Mouse (Mus musculus) heart, adult 18-20 months (tissue): Measurements from ENCODE around the gene 1700028P14Rik. TPM values are rescaled to one million over a fixed set of nuclear protein-coding genes. Genes with fewer than 3 reads are reported as not detected.
"Not testable (repeated sequence)": the region's sequence is repeated elsewhere in the genome, so short reads cannot be mapped to it uniquely, and the experiment has no call there.

Source experiments
- DNase-seq, 2 experiments: peaks; one replicate each; pipeline ENCODE4 v3.0.0; 2021 to 2022; ENCODE audit warnings: mixed read lengths in 1 of 2
- long read RNA-seq, 2 experiments: library from polyadenylated mRNA; stranded (forward); transcript quantifications; one replicate each; pipeline ENCODE4 v2.0.0; 2021
- total RNA-seq, 2 experiments: library from RNA; stranded (reverse); gene quantifications; 2 replicates each; pipeline ENCODE4 v1.2.3; 2021

The 1700028P14Rik gene
- total RNA-seq = not detected
- long read RNA-seq, experiment 1 = 0 reads
- long read RNA-seq, experiment 2 = 0 reads

DNA sequence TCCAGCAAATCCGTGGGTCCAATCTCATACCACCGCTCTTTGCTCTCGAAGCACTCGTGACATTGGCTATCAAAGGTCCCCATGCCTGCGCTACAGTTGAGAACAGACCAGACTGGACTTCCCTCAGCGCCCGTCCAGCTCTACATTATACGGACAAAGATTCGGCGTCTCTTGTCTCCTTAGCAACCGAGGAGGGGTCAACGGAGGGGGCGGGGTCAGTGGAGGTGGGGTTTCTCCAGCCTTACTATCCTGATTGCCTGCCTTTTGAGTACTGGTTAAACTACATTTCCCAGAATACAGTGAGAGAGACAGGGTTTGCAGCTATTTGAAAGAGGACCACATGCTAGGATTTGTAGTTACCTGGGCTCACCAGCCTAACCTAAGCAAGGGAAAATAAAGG is at the start of gene 1700028P14Rik:
Gene 1700028P14Rik, minus strand, starts transcription at position 169 of the 400 bp plus-strand sequence.
- peak; percentile 34 to 51 for DNase-seq

DNA sequence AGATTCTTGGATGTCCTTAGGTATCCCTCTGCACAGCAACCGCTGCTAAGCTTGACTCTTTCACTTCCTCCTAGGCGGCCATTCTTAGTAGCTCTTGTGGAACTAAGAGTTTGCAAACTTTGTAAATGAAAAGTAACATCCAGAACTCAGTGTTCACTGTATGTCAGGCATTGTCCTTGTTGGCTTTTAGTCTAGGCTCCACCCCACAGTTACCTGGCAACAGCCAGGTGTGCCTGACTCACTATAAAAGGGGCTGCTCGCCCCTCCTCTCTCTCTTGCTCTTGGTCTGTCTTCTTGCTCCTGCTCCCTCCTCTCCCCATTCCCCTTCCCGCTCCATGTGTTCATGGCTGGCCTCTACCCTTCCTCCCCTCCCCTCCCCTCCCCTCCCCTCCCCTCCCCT is 46.5 kb upstream of the 1700028P14Rik start:
- no peak for DNase-seq

DNA sequence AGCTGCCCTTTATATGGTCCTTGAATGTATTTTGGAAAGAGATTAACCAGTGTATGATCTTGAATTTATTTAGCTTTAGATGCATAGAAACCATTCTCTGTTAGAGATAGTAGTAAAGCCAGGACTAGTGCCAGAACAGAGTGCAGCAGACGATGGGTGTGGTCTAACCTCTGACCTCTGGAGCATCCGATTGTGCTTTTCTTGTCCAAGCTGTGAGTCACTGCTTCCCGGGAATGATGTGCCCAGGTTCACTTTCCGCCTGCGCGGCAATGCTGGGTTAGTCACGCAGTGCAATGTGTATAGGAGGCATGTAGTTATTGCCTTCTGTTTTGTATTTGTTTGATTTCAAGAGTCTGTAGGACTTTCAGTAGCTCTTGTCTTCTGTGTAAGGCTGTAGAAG is 45.8 kb upstream of the 1700028P14Rik start:
- peak; percentile 40 to 52 for DNase-seq

DNA sequence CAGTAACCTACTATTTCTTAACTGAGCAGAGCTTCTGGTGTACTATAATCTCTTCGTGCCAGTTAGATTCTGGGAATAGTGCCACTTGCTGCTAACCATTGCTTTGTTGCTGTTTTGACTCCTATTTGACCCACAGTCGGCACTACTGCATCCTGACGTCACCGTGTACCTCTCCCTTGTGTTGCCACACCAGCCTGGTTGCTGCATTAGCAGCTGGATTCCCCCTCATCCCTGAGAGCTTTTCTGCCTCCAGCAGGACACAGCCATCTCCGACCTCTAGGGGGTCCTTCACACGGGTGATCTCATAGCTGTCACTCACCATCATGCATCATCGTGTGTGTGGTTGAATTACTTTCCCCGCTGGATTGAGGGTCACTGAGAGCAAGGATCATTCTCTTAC is 45.2 kb upstream of the 1700028P14Rik start:
- DNase-seq = peak; percentile 24 to 38

DNA sequence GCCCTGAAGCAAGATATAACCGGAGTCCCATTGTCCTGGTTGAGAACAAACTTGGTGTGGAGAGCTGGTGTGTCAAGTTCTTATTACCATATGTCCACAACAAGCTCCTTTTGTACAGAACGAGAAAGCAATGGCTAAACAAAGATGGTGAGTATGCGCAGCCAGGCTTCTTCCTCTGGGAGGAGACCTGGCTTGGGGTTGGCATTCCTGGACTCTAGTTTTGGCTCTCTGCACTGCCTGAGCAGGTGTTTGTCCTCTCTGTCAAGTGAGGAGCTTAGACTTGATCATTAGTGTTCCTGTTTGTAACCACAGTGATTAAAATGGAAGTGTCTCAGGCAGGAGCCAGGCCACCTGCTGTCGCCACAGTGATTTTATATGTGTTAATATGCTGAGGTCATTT is 41.7 kb upstream of the 1700028P14Rik start:
- DNase-seq = peak; percentile 64 to 78

DNA sequence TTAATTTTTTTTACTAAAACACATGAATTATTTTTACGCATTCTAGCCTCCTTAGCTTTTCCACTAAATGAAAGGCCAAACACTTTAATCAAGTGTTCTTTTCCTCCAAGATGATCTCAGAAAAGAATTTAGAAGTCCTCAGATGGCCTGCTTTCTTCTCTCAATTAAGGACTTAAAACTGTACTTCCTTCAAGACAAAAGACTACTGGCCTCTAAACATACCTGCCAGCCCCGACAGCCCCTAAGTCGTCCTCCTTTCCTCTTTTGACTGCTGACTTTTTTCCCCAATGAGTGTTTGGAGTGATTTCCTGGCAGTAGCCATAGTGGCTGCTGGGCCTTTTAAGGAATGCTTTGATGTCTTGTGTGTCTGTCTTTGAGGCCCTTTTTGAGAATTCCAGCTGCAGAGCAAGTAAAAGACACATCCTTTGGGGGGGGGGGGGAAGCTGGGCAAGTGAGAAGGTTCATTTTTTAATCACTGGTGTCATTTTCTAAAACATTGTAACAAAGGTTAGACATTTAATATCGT is 35.9 kb upstream of the 1700028P14Rik start:
- DNase-seq = peak in 1 of 2 experiments; percentile 18

DNA sequence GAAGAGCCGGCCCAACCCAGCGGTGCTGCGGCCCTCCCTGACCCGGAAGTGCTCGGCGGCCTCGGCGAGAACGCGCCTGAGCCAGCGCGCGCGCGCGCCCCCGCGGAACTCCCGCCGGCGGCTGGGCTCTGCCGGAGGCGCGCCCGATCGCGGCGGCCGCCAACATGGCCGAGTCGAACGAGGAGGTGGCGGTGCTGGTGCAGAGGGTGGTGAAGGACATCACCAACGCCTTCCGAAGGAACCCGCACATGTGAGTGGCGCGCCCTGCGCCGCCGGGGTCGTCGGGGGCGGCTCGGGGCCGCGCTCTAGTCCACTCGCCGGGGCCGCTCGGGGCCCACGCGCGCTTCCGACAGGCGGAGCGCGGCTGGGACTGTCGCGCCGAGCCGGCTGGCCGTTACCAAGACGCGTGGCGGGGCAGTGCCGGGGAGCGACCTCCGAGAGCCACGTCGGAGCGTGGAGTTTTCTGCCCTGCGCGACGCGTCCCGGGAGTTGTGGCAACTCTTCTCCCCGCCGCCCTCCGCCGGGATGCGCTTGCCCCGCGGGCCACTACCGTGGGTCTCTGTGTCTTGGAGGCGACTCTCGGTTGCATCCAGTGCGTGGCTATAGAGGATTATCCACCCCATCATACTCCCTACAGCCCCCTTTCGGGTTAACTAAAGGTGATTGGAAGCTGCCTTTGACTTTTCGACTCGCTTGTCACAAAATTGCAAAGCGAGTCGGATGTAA is 34.8 kb upstream of the 1700028P14Rik start, which contains the start of gene Ptar1:
Gene Ptar1, plus strand, starts transcription at position 134 of the 726 bp plus-strand sequence.
- DNase-seq = peak; percentile 95

DNA sequence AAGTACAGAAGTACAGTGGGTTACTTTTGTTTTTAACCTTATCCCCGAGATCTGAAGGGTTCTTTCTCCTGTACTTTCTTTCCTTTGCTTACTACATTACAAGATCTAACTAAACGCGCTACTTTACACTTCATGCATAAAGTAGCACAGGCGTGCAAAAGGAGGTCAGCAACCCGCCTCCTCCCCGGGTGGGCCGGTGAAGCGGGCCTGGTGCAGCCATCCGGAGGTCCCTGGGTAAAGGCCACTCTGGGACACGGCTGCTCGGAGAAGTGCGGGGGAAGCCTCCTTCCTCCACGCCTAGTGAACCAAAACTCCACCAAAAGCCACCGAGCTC is 34.3 kb upstream of the 1700028P14Rik start:
- DNase-seq = no peak

DNA sequence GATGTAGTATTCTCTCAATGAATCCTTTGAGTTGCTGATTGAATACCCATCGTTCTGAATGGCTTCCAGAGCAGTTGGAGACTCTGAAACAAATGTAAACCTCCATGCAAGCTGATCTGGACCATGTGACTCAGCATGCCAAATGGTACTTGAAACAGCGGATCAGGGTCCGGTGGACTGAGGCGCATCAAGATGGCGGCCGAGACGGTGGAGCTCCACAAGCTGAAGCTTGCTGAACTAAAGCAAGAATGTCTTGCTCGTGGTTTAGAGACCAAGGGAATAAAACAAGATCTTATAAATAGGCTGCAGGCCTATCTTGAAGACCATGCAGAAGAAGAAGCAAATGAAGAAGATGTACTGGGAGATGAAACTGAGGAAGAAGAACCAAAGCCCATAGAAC is 23.0 kb upstream of the 1700028P14Rik start:
- DNase-seq = not testable (repeated sequence)

DNA sequence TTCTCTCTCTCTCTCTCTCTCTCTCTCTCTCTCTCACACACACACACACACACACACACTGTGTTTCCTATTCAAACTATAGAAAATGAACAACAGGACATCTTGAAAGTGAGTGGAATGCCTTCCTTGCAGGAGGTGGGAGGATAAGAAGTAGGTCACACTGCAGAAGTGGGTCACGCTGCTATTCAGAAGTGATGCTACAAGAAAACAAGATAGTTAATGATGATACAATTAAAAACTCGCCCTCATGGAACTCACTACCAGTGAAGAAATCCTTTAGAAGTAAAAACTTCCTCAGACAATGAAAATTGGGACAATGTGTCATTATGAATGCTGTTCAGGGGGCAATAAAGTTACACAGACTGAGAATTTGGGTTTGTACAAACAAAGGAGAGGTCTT is 20.4 kb upstream of the 1700028P14Rik start:
- DNase-seq = no peak

DNA sequence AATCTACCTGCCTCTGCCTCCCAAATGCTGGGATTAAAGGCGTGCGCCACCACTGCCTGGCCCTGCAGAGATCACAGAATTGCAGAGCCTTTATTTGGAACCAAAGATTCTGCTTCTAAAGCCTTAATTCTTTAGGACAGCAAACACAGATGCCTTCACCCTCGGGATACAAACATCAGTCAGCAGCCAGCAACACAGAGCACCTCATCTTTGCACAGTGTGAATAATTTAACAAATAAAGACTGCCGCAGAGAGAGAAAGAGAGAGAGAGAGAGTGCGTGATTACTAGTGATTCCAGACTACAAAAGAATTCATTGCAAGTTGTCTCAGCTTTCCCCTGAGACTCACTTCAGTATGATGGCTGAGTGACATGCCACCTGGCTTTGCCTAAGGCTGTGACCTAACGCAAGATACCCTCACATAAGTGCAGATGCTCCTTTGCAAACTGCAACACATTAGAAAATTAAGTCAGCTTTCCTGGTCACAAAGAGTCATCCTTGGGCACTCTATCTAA is 15.6 kb upstream of the 1700028P14Rik start:
- DNase-seq = no peak

DNA sequence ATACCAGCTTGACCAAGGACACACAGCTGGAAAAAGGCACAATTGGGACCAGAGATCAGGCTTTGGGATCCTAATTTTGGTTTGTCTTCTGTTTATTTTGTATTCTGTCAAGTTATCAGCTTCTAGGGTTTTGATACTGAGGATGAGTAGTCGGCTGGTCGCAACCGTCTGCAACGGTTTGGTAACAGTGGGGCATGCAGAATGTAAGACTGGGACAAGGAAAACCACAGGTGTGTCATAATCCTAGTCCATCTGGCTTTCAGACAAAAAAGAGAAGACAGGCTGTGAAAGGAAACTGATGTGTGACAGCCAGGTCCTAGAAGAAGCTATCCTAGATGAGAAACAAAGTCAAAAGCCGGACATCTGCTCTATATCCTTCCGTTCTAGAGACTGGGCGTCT is 11.5 kb upstream of the 1700028P14Rik start:
- no peak for DNase-seq

DNA sequence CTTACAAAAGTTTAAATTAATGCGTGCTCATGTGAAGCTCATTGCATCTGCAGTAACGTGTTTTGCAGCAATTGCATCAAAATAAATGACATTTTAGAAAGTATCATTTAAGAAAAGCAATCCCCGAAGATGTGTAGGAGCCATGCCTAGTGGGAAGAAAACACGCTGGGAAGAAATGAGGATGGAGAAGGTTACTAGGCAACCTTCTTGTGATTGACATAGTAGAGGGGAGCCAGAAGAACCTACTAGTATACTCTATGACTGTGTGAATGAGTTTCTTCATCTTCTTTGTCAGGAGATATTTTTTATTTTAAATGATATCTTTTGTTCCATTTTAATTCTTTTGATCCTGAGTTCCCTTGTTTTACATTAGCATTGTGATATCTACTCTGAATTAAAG is 5.7 kb upstream of the 1700028P14Rik start:
- DNase-seq = no peak

DNA sequence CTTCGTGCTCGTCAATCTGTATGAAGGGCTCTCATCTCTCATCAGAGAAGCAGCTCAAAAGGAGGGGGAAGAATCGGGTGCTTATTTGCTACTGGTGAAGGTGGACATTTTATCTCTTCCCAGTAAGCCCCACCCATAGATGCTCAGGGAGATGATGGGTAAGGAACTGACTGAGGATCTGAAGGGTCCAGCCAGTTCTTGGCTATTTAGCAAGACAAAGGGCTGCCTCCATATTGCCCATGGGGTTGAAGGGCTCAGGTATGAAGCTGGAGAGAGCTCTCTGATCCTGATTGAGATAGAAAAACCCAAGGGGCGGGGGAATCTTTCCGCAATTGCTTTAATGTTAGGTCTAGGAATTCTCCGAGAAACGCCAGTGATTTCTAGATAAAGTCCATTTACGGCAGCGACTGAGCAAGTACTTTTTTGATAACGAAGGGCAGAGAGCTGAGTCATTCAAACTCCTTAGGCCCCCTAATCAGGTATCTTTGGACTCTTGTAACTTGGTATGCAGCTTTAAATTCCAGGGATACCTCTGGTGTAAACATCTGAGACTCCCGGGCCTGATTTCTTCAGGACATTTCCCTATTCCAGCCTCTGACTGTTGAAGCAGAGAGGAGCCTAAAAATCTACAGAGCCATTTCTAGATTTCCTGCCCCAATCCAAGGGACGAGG is 4.8 kb upstream of the 1700028P14Rik start:
- DNase-seq = no peak

DNA sequence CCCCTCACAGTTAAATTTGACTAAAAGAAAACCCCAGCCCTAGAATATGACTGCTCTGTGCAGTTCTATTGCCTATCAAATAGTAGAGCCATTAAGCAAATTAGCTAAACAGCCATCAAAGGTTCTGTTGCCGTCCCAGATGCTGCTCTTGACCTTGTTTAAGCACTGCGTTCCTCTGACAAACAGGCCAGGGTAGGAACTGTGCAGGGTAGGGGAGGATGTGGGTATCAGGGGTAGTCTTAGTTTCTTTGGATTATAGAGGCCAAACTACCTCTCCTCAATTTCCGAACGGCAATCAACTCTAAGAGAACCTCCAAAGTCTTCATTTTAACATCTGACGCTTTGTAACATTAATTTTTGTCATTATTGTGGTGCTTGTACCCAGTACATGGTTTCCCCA is 542 bp upstream of the 1700028P14Rik start:
- no peak for DNase-seq

DNA sequence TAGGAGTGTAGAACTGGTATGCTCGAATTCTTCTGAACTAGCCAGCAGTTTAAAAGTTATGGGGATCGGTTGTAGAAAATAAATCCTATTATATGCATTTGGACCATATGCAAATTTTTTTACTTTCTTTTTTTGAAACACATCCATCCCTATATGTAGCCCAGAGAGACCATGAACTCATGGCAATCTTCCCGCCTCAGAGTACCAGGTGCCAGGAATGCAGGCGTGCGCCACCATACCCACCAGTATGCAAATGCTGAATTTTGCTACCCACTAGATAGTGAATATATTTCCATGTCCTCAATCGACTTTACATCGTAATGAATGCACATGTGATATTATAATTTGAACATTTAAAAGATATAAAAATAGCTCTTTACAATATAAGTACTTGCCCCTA is 5.3 kb downstream of the 1700028P14Rik start:
- no peak for DNase-seq

DNA sequence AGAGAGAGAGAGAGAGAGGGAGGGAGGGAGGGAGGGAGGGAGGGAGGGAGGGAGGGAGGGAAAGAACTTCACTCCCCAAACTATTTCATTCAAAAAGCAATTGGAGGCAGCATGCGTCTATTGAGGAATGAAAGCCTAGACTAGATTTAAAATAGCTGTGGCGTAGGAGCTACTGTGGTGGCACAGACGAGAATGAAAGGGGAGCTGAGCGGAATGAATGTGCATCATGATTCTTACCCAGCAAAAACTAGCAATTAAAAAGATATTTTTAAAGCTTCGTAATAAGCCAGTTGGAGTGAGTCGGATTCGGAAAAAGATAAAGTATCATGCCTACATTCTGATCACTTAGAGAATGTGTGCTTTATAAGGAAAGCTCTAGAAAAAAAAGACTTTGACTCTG is 7.3 kb downstream of the 1700028P14Rik start:
- no peak for DNase-seq

DNA sequence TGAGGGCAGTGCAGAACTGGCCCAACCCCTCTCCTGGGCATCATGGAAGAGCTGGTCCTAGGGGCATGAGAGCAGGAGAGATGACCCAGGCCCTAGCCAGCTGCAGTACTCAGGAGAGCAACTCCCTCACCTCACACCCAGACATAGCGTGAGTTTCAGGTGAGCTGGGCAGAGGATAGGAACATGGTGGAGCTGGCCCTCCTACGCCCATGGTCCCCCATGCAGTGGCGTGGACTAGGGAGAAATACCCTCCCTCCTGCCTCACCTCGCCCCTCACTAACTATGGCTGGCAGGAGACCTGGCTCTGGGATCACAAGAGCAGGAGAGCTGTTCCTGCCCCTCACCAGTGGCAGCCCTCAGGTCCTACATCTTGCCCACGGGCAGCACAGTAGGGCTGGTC is 8.8 kb downstream of the 1700028P14Rik start:
- DNase-seq = no peak

DNA sequence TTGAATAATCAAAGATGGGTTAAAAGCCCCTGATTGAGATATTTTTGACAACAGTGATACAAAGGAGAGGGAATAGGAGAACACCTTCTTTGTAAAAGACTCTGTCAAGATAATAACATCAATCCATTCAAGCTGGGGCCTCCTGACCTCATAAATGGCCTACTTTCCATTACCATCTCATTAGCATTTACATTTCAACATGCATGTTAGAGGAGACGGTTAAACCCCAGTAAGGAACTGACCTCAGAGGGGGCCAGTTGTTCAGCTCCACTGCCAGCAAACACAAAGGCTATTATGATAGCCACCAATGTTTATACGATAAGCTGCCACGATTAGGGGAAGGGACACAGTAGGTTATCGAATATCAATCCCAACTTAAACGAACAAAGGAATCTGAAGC is 15.8 kb downstream of the 1700028P14Rik start:
- DNase-seq = no peak

DNA sequence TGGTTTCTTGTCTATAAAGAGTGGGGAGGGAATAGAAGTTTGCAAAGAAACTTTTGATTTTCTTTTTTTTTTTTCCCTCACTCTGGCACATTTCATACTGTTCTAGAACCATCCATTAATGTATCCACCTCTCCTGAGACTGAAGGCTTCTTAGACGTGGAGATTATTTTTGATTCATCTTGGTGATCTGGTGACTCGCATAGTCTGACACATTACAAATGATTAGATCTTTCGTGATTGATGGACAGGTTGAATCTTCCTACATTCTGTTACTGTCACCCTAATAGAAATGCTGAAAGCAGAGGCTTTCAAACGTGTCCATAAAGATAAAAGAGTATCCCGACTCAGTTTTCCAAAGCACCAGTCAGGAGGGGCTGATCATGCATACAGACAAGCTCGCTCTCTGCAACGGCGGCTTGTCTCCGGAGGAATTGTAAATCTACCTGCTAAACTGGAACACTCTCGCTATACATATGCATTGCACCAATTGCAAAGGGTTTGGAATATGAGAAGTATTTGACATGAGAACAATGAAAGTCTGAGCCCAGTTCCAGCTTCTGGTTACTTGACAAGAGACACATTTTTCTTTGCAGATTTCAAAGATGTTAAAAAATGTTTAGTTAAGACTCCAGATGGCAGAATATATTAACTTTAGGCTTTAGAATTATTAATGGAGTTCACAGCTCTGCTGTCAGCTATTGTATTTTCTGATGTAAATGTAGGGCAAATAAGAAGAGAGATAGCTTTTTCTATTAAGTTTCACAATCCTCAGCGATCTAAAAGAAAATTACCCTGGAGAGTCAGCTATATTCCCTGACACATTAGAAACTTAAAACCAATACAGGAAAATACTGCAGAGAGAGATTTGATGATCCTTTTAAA is 20.8 kb downstream of the 1700028P14Rik start:
- no peak for DNase-seq

DNA sequence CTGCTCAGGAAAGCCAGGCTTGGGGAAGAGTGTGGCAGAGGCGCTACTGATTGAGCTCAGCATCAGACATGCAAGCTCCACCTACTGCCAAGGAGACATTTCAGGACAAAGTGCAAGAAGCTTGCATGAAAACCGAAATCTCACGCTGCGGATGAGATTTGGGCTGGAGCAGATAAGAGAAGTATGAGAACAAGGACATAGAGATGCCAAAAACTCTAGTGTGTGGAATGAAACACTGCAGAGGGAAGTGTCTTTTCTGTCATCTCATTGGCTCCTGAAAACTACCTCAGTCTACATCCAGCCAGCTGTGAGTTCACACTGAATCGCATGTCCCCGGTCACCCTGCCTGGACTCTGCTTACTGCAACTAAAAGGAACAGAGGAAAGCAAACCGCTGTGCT is 38.3 kb downstream of the 1700028P14Rik start:
- DNase-seq = peak; percentile 32 to 60

DNA sequence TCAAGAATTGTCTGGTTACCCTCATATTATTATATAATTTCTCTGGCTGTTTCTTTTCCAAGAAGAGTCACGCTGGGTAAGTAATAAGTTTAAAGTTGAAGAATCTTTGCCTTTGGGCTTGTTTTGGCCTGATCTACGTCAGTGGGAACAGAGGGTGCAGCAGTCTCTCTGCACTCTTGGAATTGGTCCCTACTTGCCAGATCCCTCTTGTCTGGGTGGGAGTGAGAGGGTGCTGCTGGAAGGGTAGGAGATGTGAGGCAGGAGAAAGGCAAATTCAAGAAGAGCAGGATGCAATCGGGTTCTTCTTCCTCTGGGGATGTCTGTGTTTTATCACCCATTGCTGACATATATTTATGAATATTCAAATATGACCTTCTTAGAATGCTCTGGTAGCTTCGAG is 42.9 kb downstream of the 1700028P14Rik start:
- no peak for DNase-seq
